Mouse (Mus musculus): ENCODE data around the gene Atrip.
A peak's percentile ranks its signal among the peaks of the same experiment; 100 is the strongest.

Atrip gene

GRCm38 (mm10) chr9:109073661-109074573 lies at the start of gene Atrip:
Gene Atrip (minus strand): TSS chr9:109074124.
- DNase-seq (ENCODE audit: low spot score in 2 of 2): peak; percentile 97

- peak in 1 of 2 experiments; percentile 49 for DNase-seq (ENCODE audit: low spot score in 2 of 2)
Measured at GRCm38 (mm10) chr9:109123266-109123665, 49.3 kb upstream of the Atrip start.

- DNase-seq (ENCODE audit: low spot score in 2 of 2): peak in 1 of 2 experiments; percentile 29
Measured at GRCm38 (mm10) chr9:109122553-109123085, 48.7 kb upstream of the Atrip start.

GRCm38 (mm10) chr9:109120956-109121355 lies 47.0 kb upstream of the Atrip start:
- DNase-seq (ENCODE audit: low spot score in 2 of 2): no peak

GRCm38 (mm10) chr9:109119571-109119970 lies 45.6 kb upstream of the Atrip start:
- DNase-seq (ENCODE audit: low spot score in 2 of 2): no peak

GRCm38 (mm10) chr9:109118106-109118505 lies 44.2 kb upstream of the Atrip start:
- peak in 1 of 2 experiments; percentile 19 for DNase-seq (ENCODE audit: low spot score in 2 of 2)

- DNase-seq (ENCODE audit: low spot score in 2 of 2): no peak
Measured at GRCm38 (mm10) chr9:109116205-109116604, 42.3 kb upstream of the Atrip start.

- DNase-seq (ENCODE audit: low spot score in 2 of 2): no peak
Measured at GRCm38 (mm10) chr9:109114871-109115270, 40.9 kb upstream of the Atrip start.

- no peak for DNase-seq (ENCODE audit: low spot score in 2 of 2)
Measured at GRCm38 (mm10) chr9:109114276-109114675, 40.4 kb upstream of the Atrip start.

GRCm38 (mm10) chr9:109113331-109113730 lies 39.4 kb upstream of the Atrip start:
- no peak for DNase-seq (ENCODE audit: low spot score in 2 of 2)

GRCm38 (mm10) chr9:109111591-109111990 lies 37.7 kb upstream of the Atrip start:
- DNase-seq (ENCODE audit: low spot score in 2 of 2): no peak

- peak in 1 of 2 experiments; percentile 14 for DNase-seq (ENCODE audit: low spot score in 2 of 2)
Measured at GRCm38 (mm10) chr9:109111101-109111500, 37.2 kb upstream of the Atrip start.

- peak in 1 of 2 experiments; percentile 10 for DNase-seq (ENCODE audit: low spot score in 2 of 2)
Measured at GRCm38 (mm10) chr9:109110240-109110639, 36.3 kb upstream of the Atrip start.

GRCm38 (mm10) chr9:109107341-109107740 lies 33.4 kb upstream of the Atrip start:
- no peak for DNase-seq (ENCODE audit: low spot score in 2 of 2)

- no peak for DNase-seq (ENCODE audit: low spot score in 2 of 2)
Measured at GRCm38 (mm10) chr9:109105648-109106047, 31.7 kb upstream of the Atrip start.

GRCm38 (mm10) chr9:109105011-109105410 lies 31.1 kb upstream of the Atrip start:
- DNase-seq (ENCODE audit: low spot score in 2 of 2): peak; percentile 72 to 74

- DNase-seq (ENCODE audit: low spot score in 2 of 2): no peak
Measured at GRCm38 (mm10) chr9:109104083-109104482, 30.2 kb upstream of the Atrip start.

- DNase-seq (ENCODE audit: low spot score in 2 of 2): no peak
Measured at GRCm38 (mm10) chr9:109103250-109103649, 29.3 kb upstream of the Atrip start.

- DNase-seq (ENCODE audit: low spot score in 2 of 2): no peak
Measured at GRCm38 (mm10) chr9:109102541-109102940, 28.6 kb upstream of the Atrip start.

GRCm38 (mm10) chr9:109101933-109102445 lies 28.1 kb upstream of the Atrip start:
- DNase-seq (ENCODE audit: low spot score in 2 of 2): no peak

GRCm38 (mm10) chr9:109100307-109100928 lies 26.5 kb upstream of the Atrip start:
- DNase-seq (ENCODE audit: low spot score in 2 of 2): no peak

GRCm38 (mm10) chr9:109098969-109099368 lies 25.0 kb upstream of the Atrip start:
- peak; percentile 80 to 84 for DNase-seq (ENCODE audit: low spot score in 2 of 2)

Data from right cerebral cortex, postnatal 10 days (tissue).